Comparison of ENCODE assay signal across 8 mouse cellular contexts in the genomic region with DNA sequence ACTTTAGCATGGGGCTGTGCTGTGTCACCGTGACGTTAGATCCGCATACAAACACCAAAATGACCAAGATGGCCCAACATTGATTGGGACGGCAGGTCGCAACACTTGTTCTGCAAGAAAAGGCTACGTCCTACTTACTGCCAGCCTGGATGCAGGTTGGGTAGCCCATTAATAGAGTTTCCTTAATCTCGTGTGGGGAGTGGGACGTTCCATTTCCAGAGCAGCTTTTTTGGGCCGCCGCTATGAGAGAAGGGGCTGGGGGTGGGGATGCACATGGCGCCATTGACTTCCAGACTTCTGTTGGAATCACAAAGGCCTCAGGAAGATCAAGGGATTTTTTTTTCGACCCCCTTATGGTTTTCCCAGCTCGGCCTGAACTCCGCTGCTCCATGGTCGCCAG. TPM values are rescaled to one million over a fixed set of nuclear protein-coding genes. Genes with fewer than 3 reads are reported as not detected.
A peak's percentile ranks its signal among the peaks of the same experiment; 100 is the strongest.
DNase-seq lines count a peak whose midpoint lies in the region; ATAC-seq lines count a peak whose summit lies in the region.

No protein-coding gene starts in this region.

- no peak for DNase-seq in kidney, adult 18-20 months
- no peak for DNase-seq in right cerebral cortex, adult 18-20 months
- no peak for DNase-seq in cerebellum, adult 8-10 months

- peaks cover 38% of the 10 kb centered on the region for H3K4me1 ChIP-seq in kidney, embryonic 14.5 days (ENCODE audit: control insufficient read depth, insufficient read depth, low read length)
- peaks cover 46% of the 10 kb centered on the region for H3K4me1 ChIP-seq in embryonic facial prominence, embryonic 15.5 days
- peaks cover 45% of the 10 kb centered on the region for H3K4me1 ChIP-seq in limb, embryonic 12.5 days (replicated peaks)
- peaks cover 53% of the 10 kb centered on the region for H3K4me1 ChIP-seq in neural tube, embryonic 13.5 days (replicated peaks)

- no peak overlapping the region for H3K27ac ChIP-seq in kidney, embryonic 14.5 days (ENCODE audit: low read depth, low read length)
- H3K27ac ChIP-seq in embryonic facial prominence, embryonic 15.5 days (replicated peaks): no peak overlapping the region
- H3K27ac ChIP-seq in limb, embryonic 12.5 days: no peak overlapping the region
- no peak overlapping the region for H3K27ac ChIP-seq in neural tube, embryonic 13.5 days (replicated peaks)

- H3K27me3 ChIP-seq in kidney, embryonic 14.5 days (ENCODE audit: control insufficient read depth, insufficient read depth, low read length): peaks cover 6% of the 10 kb centered on the region; the same call in 1 of the 2 replicates
- peaks cover 36% of the 10 kb centered on the region for H3K27me3 ChIP-seq in embryonic facial prominence, embryonic 15.5 days
- peaks cover 41% of the 10 kb centered on the region for H3K27me3 ChIP-seq in limb, embryonic 12.5 days
- H3K27me3 ChIP-seq in neural tube, embryonic 13.5 days: peaks cover 42% of the 10 kb centered on the region

- no peaks in the 10 kb centered on the region for H3K9me3 ChIP-seq in kidney, embryonic 14.5 days (ENCODE audit: control insufficient read depth, low read length)
- no peaks in the 10 kb centered on the region for H3K9me3 ChIP-seq in embryonic facial prominence, embryonic 15.5 days (replicated peaks)
- H3K9me3 ChIP-seq in limb, embryonic 12.5 days: no peaks in the 10 kb centered on the region
- no peaks in the 10 kb centered on the region for H3K9me3 ChIP-seq in neural tube, embryonic 13.5 days

- H3K9ac ChIP-seq in kidney, embryonic 14.5 days (ENCODE audit: low read depth, low read length): no peak overlapping the region
- H3K9ac ChIP-seq in embryonic facial prominence, embryonic 15.5 days: no peak overlapping the region
- H3K9ac ChIP-seq in limb, embryonic 12.5 days (replicated peaks): peak overlapping the region; percentile 84; the same call in 1 of the 2 replicates
- peak overlapping the region; percentile 86 for H3K9ac ChIP-seq in neural tube, embryonic 13.5 days

- no peak for ATAC-seq in kidney, embryonic 14.5 days (ENCODE audit: low FRiP score, low TSS enrichment)
- no peak for ATAC-seq in embryonic facial prominence, embryonic 15.5 days (ENCODE audit: insufficient number of reproducible peaks, low FRiP score, low TSS enrichment, low read depth)
- ATAC-seq in limb, embryonic 12.5 days (ENCODE audit: insufficient number of reproducible peaks, insufficient read depth, low FRiP score, low TSS enrichment, low read depth): no peak
- ATAC-seq in neural tube, embryonic 13.5 days (ENCODE audit: low read depth): no peak
- no peak for ATAC-seq in frontal cortex, adult (ENCODE audit: low TSS enrichment)

- H3K4me2 ChIP-seq in kidney, embryonic 14.5 days (replicated peaks; ENCODE audit: low read depth, low read length): peak overlapping the region; percentile 96
- peak overlapping the region; percentile 96 for H3K4me2 ChIP-seq in embryonic facial prominence, embryonic 15.5 days (replicated peaks)
- peak overlapping the region; percentile 97 for H3K4me2 ChIP-seq in limb, embryonic 12.5 days
- peak overlapping the region; percentile 85 for H3K4me2 ChIP-seq in neural tube, embryonic 13.5 days

- H3K4me3 ChIP-seq in kidney, embryonic 14.5 days (ENCODE audit: low read length): peak overlapping the region; percentile 83
- H3K4me3 ChIP-seq in embryonic facial prominence, embryonic 15.5 days (replicated peaks): peak overlapping the region; percentile 62
- peak overlapping the region; percentile 76 for H3K4me3 ChIP-seq in limb, embryonic 12.5 days (replicated peaks)
- H3K4me3 ChIP-seq in neural tube, embryonic 13.5 days: peak overlapping the region; percentile 64

- peaks cover 4% of the 10 kb centered on the region for H3K36me3 ChIP-seq in kidney, embryonic 14.5 days (ENCODE audit: control insufficient read depth, insufficient read depth, low read length)
- H3K36me3 ChIP-seq in embryonic facial prominence, embryonic 15.5 days: no peaks in the 10 kb centered on the region
- peaks cover 3% of the 10 kb centered on the region for H3K36me3 ChIP-seq in limb, embryonic 12.5 days
- no peaks in the 10 kb centered on the region for H3K36me3 ChIP-seq in neural tube, embryonic 13.5 days

- WGBS in kidney, embryonic 14.5 days: 6% methylated on average over 15 of the region's 15 CpGs
- 7% methylated on average over 15 of the region's 15 CpGs for WGBS in embryonic facial prominence, embryonic 15.5 days
- WGBS in limb, embryonic 12.5 days: 2% methylated on average over 15 of the region's 15 CpGs
- WGBS in neural tube, embryonic 13.5 days: 2% methylated on average over 15 of the region's 15 CpGs

RNA-seq across cellular contexts. Expression of gene Bcl2l11, which starts 1.1 kb away (rescaled TPM):
- polyA plus RNA-seq in kidney, embryonic 14.5 days (2014; fragmentation: Nextera tagmentation; extraction: Ambion mirVana): 20.0 and 31.6 TPM in 2 replicates
- 17.3 and 17.4 TPM in 2 replicates for polyA plus RNA-seq in embryonic facial prominence, embryonic 15.5 days (2015; fragmentation: Nextera tagmentation; extraction: Ambion mirVana)
- 29.9 and 33.5 TPM in 2 replicates for polyA plus RNA-seq in limb, embryonic 12.5 days (2016; fragmentation: Nextera tagmentation; extraction: Ambion mirVana)
- 14.6 and 14.8 TPM in 2 replicates for polyA plus RNA-seq in neural tube, embryonic 13.5 days (2015; fragmentation: Nextera tagmentation; extraction: Ambion mirVana)

Comparison
In these comparisons a context has a peak if more than half of its experiments do, and no peak if none do; other contexts are left out.
1. H3K9ac ChIP-seq: peak in limb, embryonic 12.5 days (single experiment) and neural tube, embryonic 13.5 days (single experiment); none in kidney, embryonic 14.5 days (single experiment) and embryonic facial prominence, embryonic 15.5 days (single experiment).
2. Peak in every context shown above with its lines, with median percentiles within 50 percentile points of each other: H3K4me2 ChIP-seq and H3K4me3 ChIP-seq.